Mouse (Mus musculus) lung, postnatal 36 days (tissue): ENCODE data around the gene Shq1.

ENCODE experiments used
- DNase-seq: peaks from one replicate; pipeline ENCODE4 v3.0.0; 2022; ENCODE audit warnings: mixed read lengths

The Shq1 gene

GRCm38 (mm10) chr6:100527161-100527560, 143.8 kb downstream of the Shq1 start:
- no peak for DNase-seq

- no peak for DNase-seq
Measured at GRCm38 (mm10) chr6:100526066-100526465, 144.9 kb downstream of the Shq1 start.

- DNase-seq, result no peak
Measured at GRCm38 (mm10) chr6:100525496-100525895, 145.5 kb downstream of the Shq1 start.

GRCm38 (mm10) chr6:100522495-100522894, 148.5 kb downstream of the Shq1 start:
- DNase-seq, result no peak

- DNase-seq, result no peak
Measured at GRCm38 (mm10) chr6:100521615-100522398, 149.2 kb downstream of the Shq1 start.

- DNase-seq, result no peak
Measured at GRCm38 (mm10) chr6:100520558-100521099, 150.3 kb downstream of the Shq1 start.

GRCm38 (mm10) chr6:100519837-100520236, 151.1 kb downstream of the Shq1 start:
- peak; percentile 29 for DNase-seq
